Mouse (Mus musculus): ENCODE measurements around the gene Gtf2ird2. TPM values are rescaled to one million over a fixed set of nuclear protein-coding genes. Genes with fewer than 3 reads are reported as not detected.

The Gtf2ird2 gene
- polyA plus RNA-seq, 1 experiment: 17.6 TPM

DNA sequence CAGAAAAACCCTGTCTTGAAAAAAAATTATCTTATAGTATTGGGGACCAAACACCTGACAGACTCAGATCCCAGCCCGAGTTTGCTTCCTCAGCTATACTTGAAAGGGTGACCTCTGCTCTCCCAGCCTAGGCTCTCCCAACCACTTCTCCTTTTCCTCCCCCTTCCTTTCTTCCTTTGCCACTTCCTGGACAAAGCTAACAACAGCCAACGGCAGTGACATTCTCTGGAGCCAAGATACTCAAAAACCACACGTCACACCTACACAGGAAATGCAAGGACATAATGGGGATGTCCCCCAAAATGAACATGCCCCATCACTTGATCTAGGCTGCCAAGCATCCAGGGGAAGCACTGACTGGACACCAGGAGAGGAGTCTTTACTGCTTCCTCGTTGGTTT, 74.6 kb downstream of the Gtf2ird2 start:
- 72% methylated on average over 4 of the region's 4 CpGs for WGBS
- no peak overlapping the region for H3K27ac ChIP-seq (ENCODE audit: insufficient read depth, low read length)
- H3K27me3 ChIP-seq (ENCODE audit: control insufficient read depth, insufficient read depth, low read length): no peaks in the 10 kb centered on the region
- peaks cover 12% of the 10 kb centered on the region for H3K4me1 ChIP-seq (ENCODE audit: control insufficient read depth, insufficient read depth, low read length)
- DNase-seq: no peak
- TF ChIP-seq CTCF (IDR thresholded peaks at IDR 0.05; ENCODE audit: borderline replicate concordance, insufficient read depth, low read depth, low read length): no peak
- no peak for TF ChIP-seq POLR2A (IDR thresholded peaks at IDR 0.05; ENCODE audit: borderline replicate concordance, insufficient read depth, low read length)
- no peak overlapping the region for H3K4me3 ChIP-seq (replicated peaks; ENCODE audit: insufficient read depth, low read depth, low read length)

DNA sequence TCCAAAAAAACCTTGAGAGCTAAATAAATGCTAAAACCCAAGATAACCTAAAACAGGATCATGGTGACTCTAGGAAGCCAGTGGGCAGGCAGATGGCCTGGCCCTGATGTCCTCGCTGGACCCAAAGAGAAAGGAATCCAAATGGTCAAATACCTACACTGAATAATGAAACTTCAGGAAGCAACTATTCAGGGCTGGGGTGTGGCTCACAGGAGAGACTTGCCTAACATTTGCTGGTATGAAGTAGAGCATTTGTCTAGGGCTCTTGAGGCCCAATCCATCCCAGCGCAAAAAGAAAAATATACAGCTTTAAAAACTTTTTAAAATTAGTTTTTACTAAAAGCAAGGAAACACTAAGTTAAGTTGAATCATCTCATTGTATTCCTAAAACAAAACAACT, 75.1 kb downstream of the Gtf2ird2 start:
- 70% methylated on average over 2 of the region's 2 CpGs for WGBS
- no peak overlapping the region for H3K4me3 ChIP-seq (replicated peaks; ENCODE audit: insufficient read depth, low read depth, low read length)
- TF ChIP-seq CTCF (IDR thresholded peaks at IDR 0.05; ENCODE audit: borderline replicate concordance, insufficient read depth, low read depth, low read length) (no peak), POLR2A (IDR thresholded peaks at IDR 0.05; ENCODE audit: borderline replicate concordance, insufficient read depth, low read length) (no peak)
- no peak overlapping the region for H3K27ac ChIP-seq (ENCODE audit: insufficient read depth, low read length)
- H3K4me1 ChIP-seq (ENCODE audit: control insufficient read depth, insufficient read depth, low read length): peaks cover 12% of the 10 kb centered on the region
- no peak for DNase-seq
- H3K27me3 ChIP-seq (ENCODE audit: control insufficient read depth, insufficient read depth, low read length): no peaks in the 10 kb centered on the region

- Histone ChIP-seq H3K27ac (ENCODE audit: insufficient read depth, low read length) (0 out of 2 replicates have a peak overlapping the region, but pooled peaks have one; percentile 24), H3K27me3 (ENCODE audit: control insufficient read depth, insufficient read depth, low read length) (no peaks in the 10 kb centered on the region), H3K4me3 (replicated peaks; ENCODE audit: insufficient read depth, low read depth, low read length) (no peak overlapping the region), H3K4me1 (ENCODE audit: control insufficient read depth, insufficient read depth, low read length) (peaks cover 12% of the 10 kb centered on the region)
- WGBS: 51% methylated on average over 9 of the region's 9 CpGs
- TF ChIP-seq POLR2A (IDR thresholded peaks at IDR 0.05; ENCODE audit: borderline replicate concordance, insufficient read depth, low read length) (no peak), CTCF (IDR thresholded peaks at IDR 0.05; ENCODE audit: borderline replicate concordance, insufficient read depth, low read depth, low read length) (no peak)
- peak; percentile 38 to 67 for DNase-seq
These were observed 76.3 kb downstream of the Gtf2ird2 start for GRCm38 (mm10) chr5:134260001-134260636.

DNA sequence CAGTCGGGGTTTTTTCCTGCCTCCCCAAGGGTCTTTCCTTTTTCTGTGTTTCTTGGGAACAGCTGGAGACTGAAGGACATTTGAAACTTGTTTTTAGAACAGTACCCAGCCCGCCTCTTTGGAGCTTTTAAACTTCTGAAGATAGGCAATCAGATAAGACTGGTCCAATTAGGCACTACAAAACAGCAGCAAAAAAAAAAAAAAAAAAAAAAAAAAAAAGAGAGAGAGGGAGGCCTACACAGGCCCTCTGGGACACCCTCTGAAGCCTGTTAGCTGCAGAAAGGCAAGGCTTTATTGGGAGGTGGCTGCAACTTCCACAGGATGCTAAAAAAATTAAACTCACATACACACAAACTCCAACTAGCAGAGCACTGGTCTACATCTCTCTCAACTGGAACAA, 82.1 kb downstream of the Gtf2ird2 start:
- WGBS: 84% methylated on average over 2 of the region's 2 CpGs
- no peak for DNase-seq
- peaks cover 5% of the 10 kb centered on the region for H3K4me1 ChIP-seq (ENCODE audit: control insufficient read depth, insufficient read depth, low read length)
- no peak for TF ChIP-seq CTCF (IDR thresholded peaks at IDR 0.05; ENCODE audit: borderline replicate concordance, insufficient read depth, low read depth, low read length)
- TF ChIP-seq POLR2A (IDR thresholded peaks at IDR 0.05; ENCODE audit: borderline replicate concordance, insufficient read depth, low read length): no peak
- H3K27me3 ChIP-seq (ENCODE audit: control insufficient read depth, insufficient read depth, low read length): no peaks in the 10 kb centered on the region
- no peak overlapping the region for H3K27ac ChIP-seq (ENCODE audit: insufficient read depth, low read length)
- no peak overlapping the region for H3K4me3 ChIP-seq (replicated peaks; ENCODE audit: insufficient read depth, low read depth, low read length)

DNA sequence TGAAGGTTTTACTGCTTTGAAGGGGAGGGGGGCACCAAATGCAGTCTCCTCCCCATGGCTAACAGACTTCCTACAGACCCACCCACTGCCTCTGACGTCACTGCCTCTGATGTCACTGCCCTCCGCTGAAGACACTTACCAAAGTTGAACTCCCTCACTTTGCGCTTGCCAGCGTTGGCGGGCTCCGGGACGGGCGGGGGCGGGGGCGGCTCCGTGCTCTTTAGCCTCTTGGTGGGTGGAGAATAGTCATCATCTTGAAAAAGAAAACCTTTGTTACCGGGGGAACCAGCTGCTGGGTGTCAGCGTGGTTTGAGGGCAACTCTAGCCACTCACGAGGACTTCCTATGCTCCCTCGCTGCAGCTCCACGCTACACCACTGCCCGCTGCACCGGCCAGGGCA, 82.6 kb downstream of the Gtf2ird2 start:
- no peaks in the 10 kb centered on the region for H3K27me3 ChIP-seq (ENCODE audit: control insufficient read depth, insufficient read depth, low read length)
- no peak for DNase-seq
- H3K4me3 ChIP-seq (replicated peaks; ENCODE audit: insufficient read depth, low read depth, low read length): no peak overlapping the region
- no peak overlapping the region for H3K27ac ChIP-seq (ENCODE audit: insufficient read depth, low read length)
- TF ChIP-seq CTCF (IDR thresholded peaks at IDR 0.05; ENCODE audit: borderline replicate concordance, insufficient read depth, low read depth, low read length): no peak
- no peak for TF ChIP-seq POLR2A (IDR thresholded peaks at IDR 0.05; ENCODE audit: borderline replicate concordance, insufficient read depth, low read length)
- H3K4me1 ChIP-seq (ENCODE audit: control insufficient read depth, insufficient read depth, low read length): 0 out of 2 replicates have a peak, but pooled peaks cover 3% of the 10 kb centered on the region
- WGBS: 87% methylated on average over 18 of the region's 18 CpGs

GRCm38 (mm10) chr5:134268751-134269150, 84.9 kb downstream of the Gtf2ird2 start:
- no peak for TF ChIP-seq POLR2A (IDR thresholded peaks at IDR 0.05; ENCODE audit: borderline replicate concordance, insufficient read depth, low read length)
- TF ChIP-seq CTCF (IDR thresholded peaks at IDR 0.05; ENCODE audit: borderline replicate concordance, insufficient read depth, low read depth, low read length): no peak
- DNase-seq: no peak
- no peak overlapping the region for H3K27ac ChIP-seq (ENCODE audit: insufficient read depth, low read length)
- no peak overlapping the region for H3K4me3 ChIP-seq (replicated peaks; ENCODE audit: insufficient read depth, low read depth, low read length)
- WGBS: 88% methylated on average over 8 of the region's 8 CpGs
- no peaks in the 10 kb centered on the region for H3K27me3 ChIP-seq (ENCODE audit: control insufficient read depth, insufficient read depth, low read length)
- 0 out of 2 replicates have a peak, but pooled peaks cover 3% of the 10 kb centered on the region for H3K4me1 ChIP-seq (ENCODE audit: control insufficient read depth, insufficient read depth, low read length)

DNA sequence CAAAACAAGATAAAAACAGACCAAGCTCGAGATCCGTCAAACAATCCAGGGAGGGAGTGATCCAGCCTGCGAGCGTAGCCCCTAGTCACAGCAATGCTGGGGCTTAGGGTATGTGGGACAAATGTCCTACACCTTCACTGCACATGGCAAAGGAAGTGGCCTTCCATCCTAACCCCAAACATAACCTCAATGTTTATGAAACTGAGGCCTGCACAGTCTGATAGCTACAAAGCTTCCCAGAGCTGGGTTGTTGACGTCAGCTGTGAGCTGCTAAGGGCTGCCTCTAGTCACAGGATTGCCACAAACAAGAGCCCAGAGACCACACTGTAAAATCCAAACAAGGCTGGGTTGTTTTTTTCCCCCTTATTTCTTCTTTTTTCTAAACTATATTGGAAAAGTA, 85.9 kb downstream of the Gtf2ird2 start:
- WGBS: 91% methylated on average over 5 of the region's 5 CpGs
- TF ChIP-seq CTCF (IDR thresholded peaks at IDR 0.05; ENCODE audit: borderline replicate concordance, insufficient read depth, low read depth, low read length) (no peak), POLR2A (IDR thresholded peaks at IDR 0.05; ENCODE audit: borderline replicate concordance, insufficient read depth, low read length) (no peak)
- H3K27ac ChIP-seq (ENCODE audit: insufficient read depth, low read length): no peak overlapping the region

GRCm38 (mm10) chr5:134270566-134270965, 86.7 kb downstream of the Gtf2ird2 start:
- TF ChIP-seq CTCF (IDR thresholded peaks at IDR 0.05; ENCODE audit: borderline replicate concordance, insufficient read depth, low read depth, low read length): no peak
- no peak for TF ChIP-seq POLR2A (IDR thresholded peaks at IDR 0.05; ENCODE audit: borderline replicate concordance, insufficient read depth, low read length)
- WGBS: 64% methylated on average over 4 of the region's 4 CpGs
- DNase-seq: peak in 1 of 2 experiments; percentile 21
- no peak overlapping the region for H3K27ac ChIP-seq (ENCODE audit: insufficient read depth, low read length)
- no peaks in the 10 kb centered on the region for H3K27me3 ChIP-seq (ENCODE audit: control insufficient read depth, insufficient read depth, low read length)
- 0 out of 2 replicates have a peak, but pooled peaks cover 3% of the 10 kb centered on the region for H3K4me1 ChIP-seq (ENCODE audit: control insufficient read depth, insufficient read depth, low read length)
- no peak overlapping the region for H3K4me3 ChIP-seq (replicated peaks; ENCODE audit: insufficient read depth, low read depth, low read length)

More for the DNA sequence above, 85.9 kb downstream of the Gtf2ird2 start:
- 0 out of 2 replicates have a peak, but pooled peaks cover 3% of the 10 kb centered on the region for H3K4me1 ChIP-seq (ENCODE audit: control insufficient read depth, insufficient read depth, low read length)
- H3K4me3 ChIP-seq (replicated peaks; ENCODE audit: insufficient read depth, low read depth, low read length): no peak overlapping the region
- no peaks in the 10 kb centered on the region for H3K27me3 ChIP-seq (ENCODE audit: control insufficient read depth, insufficient read depth, low read length)
- no peak for DNase-seq
